Mouse (Mus musculus) heart, postnatal 10 days (tissue): ENCODE measurements around the gene Pacsin2. TPM values are rescaled to one million over a fixed set of nuclear protein-coding genes. Genes with fewer than 3 reads are reported as not detected.

Source experiments
- DNase-seq, 2 experiments: peaks; one replicate each; pipeline ENCODE4 v3.0.0; 2021
- intact Hi-C: fragments of 180-260 bp; cut with DNase I; formaldehyde crosslinking; loops from one replicate; pipeline ENCODE4 v1.15.1; 2025
- total RNA-seq, 2 experiments: library from RNA; stranded (reverse); gene quantifications; 2 replicates each; pipeline ENCODE4 v1.2.3; 2021

Gene Pacsin2
- total RNA-seq, 2 experiments from 2014 or later = 162 to 168 TPM

DNA sequence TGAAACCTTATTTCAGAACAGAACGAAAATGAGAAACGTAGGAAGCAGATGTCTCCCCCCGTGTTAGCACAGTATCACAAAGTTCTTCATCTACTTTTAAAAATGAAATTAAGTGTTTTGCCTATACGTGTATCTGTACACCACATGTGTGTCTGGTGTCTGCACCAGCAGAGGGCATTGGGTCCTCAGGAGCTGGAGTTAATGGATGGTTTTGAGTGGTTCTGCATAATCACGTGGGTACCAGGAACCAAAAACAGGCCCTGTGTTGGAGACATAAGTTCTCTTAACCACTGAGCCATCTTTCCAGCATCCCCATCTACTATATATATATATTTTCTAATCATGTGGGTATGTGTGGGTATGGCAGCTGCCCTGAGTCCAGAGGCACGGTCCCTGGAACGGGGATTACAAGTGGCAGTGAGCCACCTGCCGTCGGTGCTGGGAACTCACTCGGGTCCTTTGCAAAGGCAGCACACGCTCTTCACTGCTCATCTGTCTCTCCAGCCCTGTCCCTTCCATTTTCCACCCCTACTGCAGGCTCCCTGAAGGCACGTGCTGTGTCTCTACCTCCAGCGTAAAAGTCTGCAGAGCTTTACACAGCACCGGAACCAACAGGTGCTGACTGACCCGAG is 118.4 kb downstream of the Pacsin2 start:
- DNase-seq = no peak
- intact Hi-C loops = no loop called here

DNA sequence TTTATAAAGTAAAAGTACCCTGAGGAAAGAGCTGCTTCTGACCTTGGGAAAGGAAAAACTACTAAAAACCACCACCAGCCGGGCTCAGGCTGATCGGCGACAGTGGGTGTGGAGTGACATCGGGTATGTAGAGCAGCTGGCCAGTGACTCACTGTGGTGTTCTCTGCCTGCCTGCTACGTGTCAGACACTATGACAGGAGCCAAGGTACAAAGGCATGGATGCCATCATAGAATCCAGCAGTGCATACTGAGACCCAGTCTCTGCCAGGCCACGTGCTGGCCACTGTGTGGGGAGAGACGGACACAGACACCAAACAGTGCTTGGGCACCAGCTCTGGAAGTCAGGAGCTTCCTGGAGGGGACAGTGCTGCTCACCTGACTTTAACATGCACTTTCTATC is 119.5 kb downstream of the Pacsin2 start:
- intact Hi-C loops = no loop called here
- peak; percentile 68 to 69 for DNase-seq

DNA sequence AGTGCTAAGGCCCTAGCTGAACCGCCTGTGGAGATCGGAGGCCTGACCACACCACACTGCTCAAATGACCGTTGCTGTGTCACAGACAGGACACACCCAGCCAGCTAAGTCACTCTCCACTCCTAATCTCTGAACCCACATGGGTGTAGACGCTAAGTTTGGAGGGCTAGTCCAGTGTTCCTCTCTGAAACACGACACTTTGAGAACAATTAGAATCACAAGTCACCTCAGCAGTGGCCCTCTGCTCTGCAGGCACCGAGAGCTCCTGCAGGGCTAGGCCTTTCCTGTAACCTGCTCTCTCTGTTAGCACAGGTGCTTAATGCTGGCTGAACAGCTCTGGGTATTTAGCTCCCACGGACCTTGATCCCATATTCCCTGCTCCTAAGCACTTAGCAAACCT is 120.2 kb downstream of the Pacsin2 start:
- DNase-seq = peak; percentile 31 to 40

DNA sequence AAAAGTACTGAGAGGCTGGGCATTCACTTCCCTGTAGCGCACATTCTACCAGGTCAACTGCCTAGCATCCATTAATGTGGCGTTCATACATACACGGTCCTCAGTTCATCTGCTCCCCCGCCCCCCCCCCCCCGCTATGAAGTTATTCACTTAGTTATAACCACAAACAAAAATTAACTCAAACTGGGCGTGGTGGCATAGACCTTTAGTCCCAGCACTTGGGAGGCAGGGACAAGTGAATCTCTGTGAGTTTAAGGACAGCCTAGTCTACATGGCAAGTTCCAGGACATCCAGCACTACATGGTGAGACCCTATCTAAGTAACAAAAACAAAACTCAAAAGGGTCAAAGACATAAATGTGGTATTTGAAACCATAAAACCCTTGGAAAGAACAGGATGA is 125.5 kb downstream of the Pacsin2 start:
- intact Hi-C loops = no loop called here
- DNase-seq = no peak

More for the DNA sequence above, 120.2 kb downstream of the Pacsin2 start:
- intact Hi-C loops = no loop called here

DNA sequence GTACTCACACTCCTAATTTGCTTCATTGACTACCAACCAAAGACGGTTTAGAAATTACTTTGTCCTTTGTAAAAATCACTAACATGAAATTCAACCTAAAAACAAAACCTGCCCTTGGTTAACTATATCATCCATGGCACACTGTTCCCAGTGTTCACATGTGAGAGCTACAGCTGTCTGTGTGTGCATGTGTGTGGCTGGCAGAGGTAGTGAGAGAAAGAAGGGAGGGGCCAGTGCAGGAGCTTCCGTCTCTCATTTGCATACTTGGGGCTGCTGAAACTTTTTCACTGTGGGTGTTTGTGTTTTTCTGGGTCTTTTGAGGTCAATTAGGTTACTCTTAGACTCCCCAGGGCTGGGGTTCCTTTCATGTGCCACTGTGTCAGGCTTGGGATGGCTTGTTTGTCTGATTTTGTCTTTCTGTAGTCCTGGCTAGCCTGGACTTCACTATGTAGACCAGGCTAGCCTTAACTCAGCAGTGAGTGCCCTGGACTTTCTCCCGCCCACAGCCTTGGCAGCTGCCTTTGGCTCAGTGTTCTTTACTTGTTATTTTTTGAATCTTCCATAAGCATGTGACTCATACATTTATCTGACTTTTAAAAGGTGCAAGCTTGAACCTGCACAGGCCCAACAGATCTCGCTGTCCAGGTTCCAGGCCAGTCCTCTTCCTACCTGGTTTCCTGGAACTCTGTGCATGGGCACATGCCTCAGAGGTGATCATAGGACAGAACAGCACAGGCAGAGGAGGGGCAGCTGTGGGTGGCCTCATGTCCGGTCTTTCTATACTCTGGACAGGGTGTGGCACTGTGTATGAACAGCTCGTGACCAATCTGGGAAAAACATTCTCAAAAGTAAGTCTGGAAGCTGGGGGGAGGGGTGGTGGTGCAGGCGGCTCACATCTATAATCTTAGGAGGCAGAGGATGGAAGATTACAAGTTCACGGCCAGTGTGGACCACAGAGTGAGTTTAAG is 126.2 kb downstream of the Pacsin2 start:
- no peak for DNase-seq
- intact Hi-C loops = no loop called here

DNA sequence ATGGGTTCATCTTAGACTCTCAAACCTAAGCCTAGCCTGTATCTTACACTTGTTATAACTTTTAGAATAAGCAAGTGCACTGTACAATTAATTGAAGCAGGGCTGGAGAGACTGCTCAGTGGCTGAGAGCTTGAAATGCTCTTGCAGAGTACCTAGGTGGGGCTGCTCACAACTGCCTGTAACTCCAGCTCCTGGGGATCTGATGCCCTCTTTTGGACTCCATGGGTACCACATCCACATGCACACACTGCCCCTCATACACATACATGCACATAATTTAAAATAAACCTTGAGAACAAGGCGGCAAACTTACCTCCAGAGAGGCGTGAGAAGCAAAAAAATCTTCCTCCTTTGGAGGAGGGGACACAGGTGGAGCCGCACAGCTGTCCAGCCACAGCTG is 132.0 kb downstream of the Pacsin2 start:
- DNase-seq = peak in 1 of 2 experiments; percentile 36
- intact Hi-C loops = no loop called here

DNA sequence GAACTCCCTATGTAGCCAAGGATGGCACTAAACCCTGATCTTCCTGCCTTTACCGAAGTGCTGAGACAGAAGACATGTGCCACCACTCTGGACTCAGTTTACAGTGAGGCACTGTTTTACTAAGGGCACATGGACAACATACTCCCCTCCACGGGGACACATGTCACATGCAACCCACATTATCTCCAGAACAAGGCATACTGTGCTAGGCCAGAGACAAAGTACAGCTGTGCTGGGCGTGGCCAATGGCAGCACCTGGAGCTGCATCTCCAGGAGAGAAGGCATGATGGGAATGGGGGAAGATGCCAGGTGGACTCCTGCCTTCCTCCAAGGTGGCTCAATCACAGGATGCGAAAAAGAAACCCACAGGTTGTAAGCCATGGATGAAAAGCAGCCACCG is 135.5 kb downstream of the Pacsin2 start:
- no peak for DNase-seq
- intact Hi-C loops = no loop called here

Other genes starting within 250 kb of the Pacsin2 start
- 1 to 10 TPM; 5.3 to 7.5 TPM for gene A4galt, start 212.8 kb downstream of the Pacsin2 start, total RNA-seq
- gene Arfgap3, start 114.4 kb downstream of the Pacsin2 start, total RNA-seq = 10 to 100 TPM; 15.6 to 20.2 TPM
- gene Ttll1, start 46.3 kb upstream of the Pacsin2 start, total RNA-seq = 10 to 100 TPM; 36.9 to 37.0 TPM
- 10 to 100 TPM; 19.4 to 19.7 TPM for gene Bik, start 62.3 kb upstream of the Pacsin2 start, total RNA-seq
- gene Tspo, start 99.0 kb upstream of the Pacsin2 start, total RNA-seq = 10 to 100 TPM; 81.5 to 89.5 TPM
- gene Mcat, start 99.2 kb upstream of the Pacsin2 start, total RNA-seq = 10 to 100 TPM; 31.9 to 34.1 TPM
- 1 to 10 TPM; 6.4 to 9.0 TPM for gene Ttll12, start 130.6 kb upstream of the Pacsin2 start, total RNA-seq